Mouse (Mus musculus) retina, postnatal 7 days (tissue): Measurements from ENCODE around the gene Sort1.

Experiments
- DNase-seq: peaks from one replicate; pipeline ENCODE4 v3.0.0-alpha.2; 2012; ENCODE audit warnings: low read depth, low spot score

Sort1 gene

GRCm38 (mm10) chr3:108295379-108296219, 11.7 kb downstream of the Sort1 start:
- no peak for DNase-seq

DNA sequence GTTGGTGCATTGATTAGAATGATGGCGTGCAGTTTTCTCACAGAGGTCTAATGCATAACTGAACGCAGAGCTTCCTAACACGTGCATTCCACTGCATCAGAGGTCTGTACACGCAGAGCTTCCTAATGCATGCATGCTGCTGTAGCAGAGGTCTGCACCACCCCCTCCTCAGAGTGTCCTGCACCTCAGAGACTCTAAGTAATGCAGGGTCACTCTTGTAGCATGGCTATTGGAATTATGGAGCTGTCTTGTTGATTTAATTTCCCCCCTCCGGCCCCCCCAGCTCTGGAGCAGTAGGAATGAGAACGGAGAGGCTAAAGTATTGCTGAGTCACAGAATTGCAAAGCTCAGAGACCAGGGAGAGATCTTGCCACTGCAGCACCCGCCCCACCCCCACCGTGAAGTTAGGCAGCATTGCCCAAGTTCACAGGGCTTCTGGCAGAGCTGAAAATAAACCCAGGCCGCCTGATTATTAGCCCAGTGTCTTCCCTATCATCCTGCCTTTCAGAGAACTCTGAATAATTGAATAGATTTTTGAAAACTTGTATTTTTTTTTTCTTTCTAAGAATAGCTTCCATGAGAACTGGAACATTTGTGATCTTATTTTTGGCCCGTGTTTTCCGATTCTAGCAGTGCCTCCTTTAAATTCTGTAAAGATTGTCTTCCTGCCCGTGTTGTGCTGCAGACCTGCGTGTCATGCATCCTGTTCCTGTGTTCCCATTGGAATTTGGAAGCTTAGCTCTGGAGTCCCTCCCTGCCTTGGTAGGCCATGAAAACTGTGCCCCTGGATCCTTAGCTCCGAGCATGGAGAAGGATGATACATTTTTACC, 12.6 kb downstream of the Sort1 start:
- no peak for DNase-seq

DNA sequence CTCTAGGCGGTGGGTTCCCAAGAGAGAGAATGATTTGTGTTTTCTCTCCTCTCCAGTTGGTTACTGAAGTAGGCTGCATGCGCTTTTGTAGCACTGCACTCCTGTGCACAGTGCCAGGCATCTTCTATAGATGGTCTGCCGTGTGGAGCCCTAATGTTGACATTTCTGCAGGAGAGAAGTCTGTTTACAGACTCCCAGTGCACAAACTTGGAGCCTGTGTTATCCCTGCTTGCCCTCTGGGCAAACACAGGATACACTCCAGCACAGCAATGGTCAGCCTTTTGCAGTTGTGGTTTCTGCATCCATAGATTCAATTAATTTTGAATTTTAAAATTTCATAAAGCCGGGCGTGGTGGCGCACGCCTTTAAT, 13.2 kb downstream of the Sort1 start:
- no peak for DNase-seq

DNA sequence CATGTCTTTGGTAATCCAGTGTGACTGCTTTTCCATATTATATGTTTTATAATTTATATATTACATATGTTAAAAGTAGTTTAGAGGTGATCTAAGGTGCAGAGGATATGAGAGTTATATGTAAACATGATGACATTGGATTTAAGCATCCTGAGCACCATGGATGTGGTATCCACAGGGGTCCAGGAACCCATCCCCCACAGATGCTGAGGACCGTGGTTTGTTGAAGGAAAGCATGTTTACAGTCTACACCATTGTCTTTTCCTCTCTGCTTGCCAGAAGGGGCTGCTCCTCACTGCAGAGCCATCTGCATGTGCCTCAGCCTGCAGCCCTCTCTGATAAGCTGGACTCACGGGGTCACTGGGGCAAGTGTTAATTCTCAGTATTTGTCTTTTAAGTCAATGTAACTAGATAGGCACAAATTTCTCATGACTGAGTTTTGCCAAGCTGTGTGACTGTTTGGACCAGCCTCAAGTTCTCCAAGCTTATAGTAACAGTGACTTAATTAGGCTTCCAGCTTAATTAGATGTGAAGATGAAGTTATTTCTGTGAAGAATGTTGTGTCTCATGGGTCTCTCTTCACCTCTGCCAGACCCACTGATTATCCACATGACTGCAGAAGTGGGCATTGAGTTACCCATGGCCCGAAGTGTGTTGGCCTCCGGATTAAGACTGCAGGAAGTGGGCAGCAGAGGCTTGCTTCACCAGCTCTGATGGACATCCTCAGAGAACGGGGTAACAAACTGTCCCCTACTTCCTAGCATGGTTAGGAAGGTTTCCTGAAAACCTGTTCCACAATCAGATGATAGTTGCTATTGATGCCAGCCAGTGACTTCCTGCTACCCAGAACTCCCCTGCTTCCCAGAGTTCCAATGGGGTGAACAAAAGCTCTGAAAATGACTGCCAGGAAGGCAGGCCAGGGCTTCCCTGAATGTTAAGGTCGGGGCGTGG, 14.0 kb downstream of the Sort1 start:
- DNase-seq = no peak

- DNase-seq = no peak
These were observed 16.7 kb downstream of the Sort1 start for GRCm38 (mm10) chr3:108300455-108301030.

DNA sequence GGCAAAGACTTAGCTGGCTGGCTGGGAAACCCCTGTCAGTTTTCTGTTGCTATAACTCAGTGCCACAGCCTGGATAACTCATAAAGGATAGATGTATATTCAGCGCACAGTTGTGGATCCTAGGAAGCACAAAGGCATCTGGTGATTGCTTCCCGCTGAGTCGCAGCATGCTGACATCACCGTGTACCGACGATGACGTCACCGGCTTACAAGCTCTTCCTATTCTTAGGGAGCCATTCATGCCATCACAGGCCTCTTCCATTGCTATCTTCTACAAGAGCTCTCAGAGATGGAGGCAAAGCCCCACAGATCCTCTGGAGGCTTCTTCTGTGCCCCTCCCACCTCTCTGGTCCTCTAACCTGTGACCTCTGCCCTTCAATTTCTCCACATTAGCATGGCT, 19.8 kb downstream of the Sort1 start:
- DNase-seq = no peak

- no peak for DNase-seq
These were observed 20.9 kb downstream of the Sort1 start for GRCm38 (mm10) chr3:108304747-108305146.

DNA sequence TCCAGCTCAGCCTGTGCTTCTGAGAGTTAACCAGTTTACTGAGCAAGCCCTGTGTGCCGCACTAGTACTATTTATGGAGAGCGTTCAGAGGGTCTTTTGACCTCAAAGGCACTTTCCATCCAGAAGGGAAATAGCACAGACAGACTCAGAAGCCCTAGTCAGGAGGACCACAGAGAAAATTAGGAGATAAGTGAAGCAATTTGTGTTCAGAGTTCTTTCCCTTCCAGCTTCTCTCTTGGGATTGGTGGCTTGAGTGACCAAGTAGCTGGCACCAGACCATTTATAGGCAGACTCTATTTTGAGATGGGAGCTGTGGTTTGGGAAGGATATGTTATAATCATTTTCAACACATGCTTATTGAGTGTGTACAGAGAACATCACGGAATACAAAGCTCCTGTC, 22.5 kb downstream of the Sort1 start:
- no peak for DNase-seq

- no peak for DNase-seq
These were observed 23.6 kb downstream of the Sort1 start for GRCm38 (mm10) chr3:108307485-108307884.

GRCm38 (mm10) chr3:108310921-108311341, 27.0 kb downstream of the Sort1 start:
- no peak for DNase-seq

DNA sequence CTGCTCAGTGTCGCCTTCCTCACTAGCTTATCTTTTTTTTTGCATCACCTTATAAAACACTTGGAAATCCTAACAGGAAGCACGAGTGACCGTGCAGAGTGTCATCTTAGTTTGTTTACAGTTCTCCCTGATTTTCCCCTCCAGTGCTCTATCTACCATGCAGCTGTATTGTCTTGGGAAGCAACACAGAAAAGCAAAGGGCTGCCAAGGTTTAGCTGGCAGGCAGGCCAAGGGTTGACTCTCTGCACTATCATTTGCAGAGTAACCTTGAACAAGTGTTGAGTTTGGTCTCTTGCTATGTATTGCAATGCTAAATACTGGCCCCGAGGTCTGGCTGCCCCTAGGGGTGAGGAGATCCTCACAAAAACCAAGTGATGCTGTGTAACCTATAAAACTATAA, 27.8 kb downstream of the Sort1 start:
- no peak for DNase-seq

GRCm38 (mm10) chr3:108312414-108312813, 28.5 kb downstream of the Sort1 start:
- DNase-seq = no peak

DNA sequence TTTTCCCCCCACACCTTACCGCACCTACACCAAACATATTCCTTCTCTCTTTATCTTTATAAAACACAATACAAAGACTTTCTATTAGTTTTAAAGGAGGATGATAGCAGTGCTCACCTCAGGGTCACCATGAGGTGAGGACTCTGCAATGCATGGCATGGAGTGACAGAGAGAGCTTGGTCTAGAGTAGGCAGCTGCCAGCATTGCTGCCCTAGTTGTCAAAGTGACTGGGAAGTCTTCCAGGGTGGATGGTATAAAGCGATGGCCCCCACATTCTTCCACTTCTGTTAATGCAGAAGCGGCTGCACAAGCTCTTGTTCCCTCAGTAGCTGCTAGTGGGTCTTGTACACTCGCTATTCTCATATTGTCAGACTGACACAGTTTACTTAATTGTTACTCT, 29.3 kb downstream of the Sort1 start:
- DNase-seq = no peak

DNA sequence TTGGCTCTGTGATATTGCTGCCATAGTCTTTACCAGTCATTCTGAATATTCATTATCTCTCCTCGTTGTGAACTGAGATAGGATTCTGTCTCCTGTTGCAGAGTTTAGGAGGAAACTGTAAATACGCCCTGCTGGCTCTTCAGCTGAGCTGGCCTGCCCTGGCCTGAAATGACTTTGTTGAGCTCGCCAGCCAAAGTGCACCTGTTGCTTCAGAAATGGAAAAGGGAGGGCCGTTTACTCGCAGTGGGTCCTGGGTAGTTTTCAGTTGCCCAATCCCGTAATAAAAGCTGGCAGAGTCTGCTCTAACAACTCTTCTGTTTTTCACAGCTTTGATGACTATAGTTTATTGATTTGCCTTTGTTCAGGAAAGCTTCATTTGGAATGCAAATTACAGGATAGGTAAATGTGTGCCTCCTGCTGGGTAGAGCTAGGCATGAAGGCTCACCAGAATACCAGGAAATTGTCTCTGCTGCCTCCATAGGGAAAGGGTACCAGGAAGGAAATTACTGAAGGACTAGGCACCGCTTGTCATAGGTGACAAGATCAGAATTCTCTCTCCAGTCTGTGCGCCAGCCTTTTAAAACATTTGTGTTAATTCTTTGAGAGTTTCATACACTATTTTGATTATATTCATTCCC, 30.3 kb downstream of the Sort1 start:
- DNase-seq = no peak

GRCm38 (mm10) chr3:108318517-108318916, 34.6 kb downstream of the Sort1 start:
- DNase-seq = no peak

DNA sequence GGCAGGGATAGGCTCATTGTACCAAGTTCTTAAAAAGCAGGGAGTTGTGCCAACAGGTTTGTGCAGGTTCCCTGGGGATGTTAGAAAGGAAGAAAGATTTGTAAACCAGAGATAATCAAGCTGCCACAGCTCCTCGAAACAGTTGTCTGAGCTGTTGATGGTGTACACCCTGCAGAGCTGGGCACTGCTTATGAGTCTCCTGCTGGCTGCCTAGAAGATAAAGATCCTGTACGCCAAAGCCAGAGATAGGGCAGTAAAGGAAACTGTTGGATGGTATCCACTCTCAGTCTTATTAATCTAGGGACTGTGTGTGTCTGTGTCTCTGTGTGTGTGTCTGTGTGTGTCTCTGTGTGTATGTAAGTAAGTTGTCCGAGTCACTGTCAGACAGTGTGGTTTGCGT, 37.8 kb downstream of the Sort1 start:
- no peak for DNase-seq

DNA sequence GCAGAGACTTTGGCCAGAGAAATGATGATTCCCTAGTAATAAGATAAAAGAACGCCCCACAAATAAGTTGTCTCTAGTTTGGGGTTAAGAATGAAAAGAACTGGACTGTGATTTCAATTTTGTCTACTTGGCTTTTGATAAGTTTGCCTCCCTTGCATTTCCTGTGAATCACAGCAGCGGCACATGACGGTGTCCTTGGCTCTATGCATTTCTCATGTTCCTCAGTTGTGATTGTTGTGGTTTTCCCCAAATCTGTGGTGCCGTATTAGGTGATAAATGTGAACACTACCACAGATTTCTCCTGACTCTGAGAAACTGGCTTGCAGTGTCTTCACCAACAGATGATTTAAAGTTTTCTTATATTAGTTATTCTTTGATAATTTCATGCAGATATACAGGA, 38.3 kb downstream of the Sort1 start:
- DNase-seq = no peak

DNA sequence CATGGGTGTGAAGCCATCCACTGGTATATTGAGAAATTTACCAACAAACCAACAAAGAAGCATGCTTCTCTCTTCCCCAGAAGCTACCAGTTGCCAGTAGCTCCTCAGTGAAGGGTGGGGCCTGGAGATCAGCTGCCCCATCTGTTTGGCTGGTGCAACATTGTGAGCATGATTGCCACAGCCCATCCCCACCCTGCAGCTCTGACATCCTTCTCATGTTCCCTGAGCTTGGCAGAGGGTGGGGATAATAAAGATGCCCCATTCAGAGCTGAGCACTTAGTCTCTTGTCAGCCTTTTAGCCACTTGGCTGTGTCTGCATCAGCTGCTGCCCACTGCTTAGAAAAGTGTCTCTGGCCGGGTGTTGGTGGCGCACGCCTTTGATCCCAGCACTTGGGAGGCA, 39.1 kb downstream of the Sort1 start:
- DNase-seq = no peak

GRCm38 (mm10) chr3:108324837-108325236, 41.0 kb downstream of the Sort1 start:
- DNase-seq = no peak

- DNase-seq = no peak
These were observed 41.6 kb downstream of the Sort1 start for GRCm38 (mm10) chr3:108325521-108325920.

GRCm38 (mm10) chr3:108327275-108327674, 43.4 kb downstream of the Sort1 start:
- no peak for DNase-seq
